Mouse (Mus musculus) olfactory bulb, adult 2 months (tissue): ENCODE results near the gene Dnmbp.

Source experiments
- CTCF ChIP-seq: fragments of 200-500 bp; IDR thresholded peaks from 2 replicates; pipeline ENCODE4 v1.5.1; 2012; ENCODE audit warnings: low read depth, mild to moderate bottlenecking, low read length, moderate library complexity; ENCODE audit not compliant: insufficient read depth
- POLR2A ChIP-seq: fragments of 200-500 bp; IDR thresholded peaks from 2 replicates; pipeline ENCODE4 v1.6.1; 2012; ENCODE audit warnings: mild to moderate bottlenecking, low read depth, low read length, moderate library complexity; ENCODE audit not compliant: insufficient read depth

DNA sequence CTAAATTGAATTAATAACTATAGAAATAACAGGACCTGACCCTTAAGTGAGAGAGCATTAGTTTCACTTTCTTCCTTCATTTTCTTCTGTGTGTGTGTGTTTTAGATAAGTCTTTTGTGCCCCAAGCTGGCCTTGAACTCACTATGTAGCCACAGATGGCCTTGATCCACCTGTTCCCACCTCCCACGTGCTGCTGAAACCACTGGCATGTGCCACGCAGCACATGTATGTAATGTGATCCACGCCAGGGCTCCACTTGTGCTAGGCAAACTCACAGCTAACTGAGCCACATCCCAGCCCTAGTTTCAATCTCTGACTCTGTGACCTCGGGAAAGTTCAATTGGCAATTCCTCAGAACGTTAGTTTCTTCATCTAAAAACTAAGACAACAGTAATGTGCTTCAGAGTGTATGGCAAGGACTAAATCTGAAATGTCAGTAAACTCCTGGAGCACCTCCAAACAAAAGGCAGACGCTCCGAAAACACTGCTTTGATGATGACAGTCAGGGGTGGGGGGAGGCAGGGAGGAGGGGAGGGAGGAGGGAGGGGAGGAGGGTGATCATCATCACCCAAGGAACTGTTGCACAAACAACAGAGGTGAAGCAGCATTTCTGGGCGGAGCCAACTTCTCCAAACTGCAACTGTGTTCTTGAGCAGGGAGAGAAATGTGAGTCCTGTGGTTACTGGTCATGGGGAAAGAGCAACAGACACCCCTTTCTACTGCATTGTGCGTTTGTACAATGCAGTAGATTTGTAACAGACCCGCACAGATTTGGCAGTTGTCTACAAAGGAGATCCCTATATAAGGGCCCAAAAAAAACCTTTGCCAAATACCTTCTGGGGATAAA lies 13.6 kb downstream of the Dnmbp start:
- TF ChIP-seq CTCF (no peak), POLR2A (no peak)
